Mouse (Mus musculus) CH12.LX (cell line): Measurements from ENCODE around the gene Fpr1. TPM values are rescaled to one million over a fixed set of nuclear protein-coding genes. Genes with fewer than 3 reads are reported as not detected.

Experiments
- DNase-seq: peaks from one replicate; pipeline ENCODE4 v3.0.0-alpha.2; 2013; ENCODE audit errors: extremely low read depth
- H3K27ac ChIP-seq: 2 replicates; pipeline ENCODE4 v1.5.1; 2012; ENCODE audit warnings: low read depth, mild to moderate bottlenecking, control low read depth, moderate library complexity; ENCODE audit not compliant: insufficient read depth
- H3K27me3 ChIP-seq: replicated peaks from 2 replicates; pipeline ENCODE3; 2012; ENCODE audit warnings: inconsistent platforms
- H3K36me3 ChIP-seq, 2 experiments: replicated peaks in 1 of 2; 2 replicates each; pipeline versions ENCODE3 to v1.6.1; 2012; ENCODE audit warnings: inconsistent platforms in 1 of 2, low read length in 1 of 2, mild to moderate bottlenecking in 1 of 2, mixed read lengths in 1 of 2, moderate library complexity in 1 of 2; ENCODE audit not compliant: control insufficient read depth in 1 of 2, insufficient read depth in 1 of 2
- H3K4me1 ChIP-seq, 2 experiments: 2 replicates each; pipeline ENCODE4 v1.6.1; 2012; ENCODE audit warnings: inconsistent platforms in 1 of 2, moderate library complexity in 1 of 2; ENCODE audit not compliant: insufficient read depth in 2 of 2, control insufficient read depth in 1 of 2
- H3K4me2 ChIP-seq: 2 replicates; pipeline ENCODE4 v1.6.1; 2012; ENCODE audit warnings: low read depth, mild to moderate bottlenecking, control low read depth; ENCODE audit not compliant: poor library complexity, insufficient read depth, severe bottlenecking
- H3K4me3 ChIP-seq, 3 experiments: fragments of 150-350 bp in 1 of 3; sonication (generic) in 1 of 3; replicated peaks in 1 of 3; 2 replicates each; pipeline versions ENCODE3 to v1.5.1; 2011 to 2012; ENCODE audit warnings: low read depth in 2 of 3, low read length in 2 of 3, mild to moderate bottlenecking in 2 of 3, moderate library complexity in 2 of 3, control low read depth in 1 of 3, improper control_type of control experiment in 1 of 3, inconsistent platforms in 1 of 3, mixed read lengths in 1 of 3; ENCODE audit not compliant: poor library complexity in 1 of 3
- H3K79me2 ChIP-seq: replicated peaks from 2 replicates; pipeline ENCODE4 v1.6.1; 2012; ENCODE audit warnings: mild to moderate bottlenecking, moderate library complexity; ENCODE audit not compliant: control insufficient read depth, poor library complexity, insufficient read depth, severe bottlenecking; ENCODE audit errors: extremely low read depth
- H3K9ac ChIP-seq: 2 replicates; pipeline ENCODE4 v1.6.1; 2012; ENCODE audit warnings: low read depth, mild to moderate bottlenecking, control low read depth, moderate library complexity; ENCODE audit not compliant: insufficient read depth
- H3K9me3 ChIP-seq: replicated peaks from 2 replicates; pipeline ENCODE3; 2012; ENCODE audit warnings: low read length, inconsistent platforms, mixed read lengths
- BHLHE40 ChIP-seq: IDR thresholded peaks from 2 replicates; pipeline ENCODE4 v1.6.1; 2011; ENCODE audit warnings: mild to moderate bottlenecking, low read depth, low read length, improper control_type of control experiment
- CHD2 ChIP-seq: IDR thresholded peaks from 2 replicates; pipeline ENCODE4 v1.6.1; 2011; ENCODE audit warnings: low read length, improper control_type of control experiment
- ELF1 ChIP-seq: IDR thresholded peaks from 2 replicates; pipeline ENCODE4 v1.6.1; 2014; ENCODE audit warnings: low read depth, mild to moderate bottlenecking, inconsistent platforms, low read length, improper control_type of control experiment
- EP300 ChIP-seq: IDR thresholded peaks from 2 replicates; pipeline ENCODE4 v1.6.1; 2011; ENCODE audit warnings: low read length, improper control_type of control experiment
- ETS1 ChIP-seq: conservative IDR thresholded peaks from 2 replicates; pipeline ENCODE4 v1.6.1; 2012; ENCODE audit warnings: low read depth, mild to moderate bottlenecking, inconsistent platforms, low read length, improper control_type of control experiment, moderate library complexity
- HCFC1 ChIP-seq: IDR thresholded peaks from 2 replicates; pipeline ENCODE4 v1.6.1; 2012; ENCODE audit warnings: low read depth, mild to moderate bottlenecking, inconsistent platforms, low read length, improper control_type of control experiment
- JUND ChIP-seq: conservative IDR thresholded peaks from 2 replicates; pipeline ENCODE4 v1.6.1; 2011; ENCODE audit warnings: low read depth, low read length, improper control_type of control experiment
- KAT2A ChIP-seq: IDR thresholded peaks from 2 replicates; pipeline ENCODE4 v1.6.1; 2012; ENCODE audit warnings: low read length, improper control_type of control experiment, inconsistent platforms; ENCODE audit not compliant: insufficient replicate concordance
- MAFK ChIP-seq: IDR thresholded peaks from 2 replicates; pipeline ENCODE4 v1.6.1; 2011; ENCODE audit warnings: low read length, improper control_type of control experiment; ENCODE audit not compliant: insufficient replicate concordance
- MAZ ChIP-seq: IDR thresholded peaks from 2 replicates; pipeline ENCODE4 v1.6.1; 2012; ENCODE audit warnings: low read depth, mild to moderate bottlenecking, inconsistent platforms, low read length, improper control_type of control experiment, moderate library complexity
- MEF2A ChIP-seq: IDR thresholded peaks from 2 replicates; pipeline ENCODE4 v1.6.1; 2014; ENCODE audit warnings: low read depth, mild to moderate bottlenecking, inconsistent platforms, low read length, improper control_type of control experiment, borderline replicate concordance
- NRF1 ChIP-seq: IDR thresholded peaks from 2 replicates; pipeline ENCODE4 v1.6.1; 2014; ENCODE audit warnings: low read depth, mild to moderate bottlenecking, inconsistent platforms, low read length, improper control_type of control experiment, moderate library complexity
- POLR2AphosphoS2 ChIP-seq: IDR thresholded peaks from 2 replicates; pipeline ENCODE4 v1.6.1; 2011; ENCODE audit warnings: low read depth, low read length, improper control_type of control experiment
- RAD21 ChIP-seq: IDR thresholded peaks from 2 replicates; pipeline ENCODE4 v1.6.1; 2011; ENCODE audit warnings: low read depth, mild to moderate bottlenecking, low read length, improper control_type of control experiment, moderate library complexity
- SIN3A ChIP-seq: IDR thresholded peaks from 2 replicates; pipeline ENCODE4 v1.6.1; 2012; ENCODE audit warnings: low read length, improper control_type of control experiment, inconsistent platforms
- SMC3 ChIP-seq: IDR thresholded peaks from 2 replicates; pipeline ENCODE4 v1.6.1; 2011; ENCODE audit warnings: low read depth, low read length, improper control_type of control experiment
- TBP ChIP-seq: conservative IDR thresholded peaks from 2 replicates; pipeline ENCODE4 v1.6.1; 2011; ENCODE audit warnings: low read depth, low read length, improper control_type of control experiment
- UBTF ChIP-seq: IDR thresholded peaks from 2 replicates; pipeline ENCODE4 v1.6.1; 2012; ENCODE audit warnings: low read depth, mild to moderate bottlenecking, inconsistent platforms, low read length, improper control_type of control experiment, moderate library complexity
- USF1 ChIP-seq: IDR thresholded peaks from 2 replicates; pipeline ENCODE4 v1.6.1; 2014; ENCODE audit warnings: low read depth, mild to moderate bottlenecking, inconsistent platforms, low read length, improper control_type of control experiment
- ZC3H11A ChIP-seq: IDR thresholded peaks from 2 replicates; pipeline ENCODE4 v1.6.1; 2012; ENCODE audit warnings: low read depth, mild to moderate bottlenecking, inconsistent platforms, low read length, improper control_type of control experiment
- ZKSCAN1 ChIP-seq: IDR thresholded peaks from 2 replicates; pipeline ENCODE4 v1.6.1; 2012; ENCODE audit warnings: low read depth, inconsistent platforms, low read length, improper control_type of control experiment, borderline replicate concordance
- ZMIZ1 ChIP-seq: IDR thresholded peaks from 2 replicates; pipeline ENCODE4 v1.6.1; 2012; ENCODE audit warnings: low read depth, mild to moderate bottlenecking, inconsistent platforms, low read length, improper control_type of control experiment
- dilution Hi-C: fragments of 300-500 bp; cut with MboI; formaldehyde crosslinking; loops from 2 replicates; pipeline ENCODE4 v1.14.3; 2020; ENCODE audit warnings: low sequenced_read_pairs; ENCODE audit not compliant: extremely low pct_unique_long_range_greater_than_20kb, extremely low pct_ligation_motif_present
- in situ Hi-C: fragments of 300-500 bp; cut with MboI; formaldehyde crosslinking; loops from 3 replicates; pipeline ENCODE4 v1.14.3; 2019; ENCODE audit warnings: low sequenced_read_pairs, low pct_ligation_motif_present, low pct_unique_long_range_greater_than_20kb, mixed read lengths
- polyA plus RNA-seq: library from polyadenylated mRNA; unstranded; fragments of >175 nt; gene quantifications from 2 replicates; pipeline ENCODE4 v1.2.1, GENCODE M21; 2012; ENCODE audit warnings: low read depth; ENCODE audit not compliant: insufficient read length
- total RNA-seq, 2 experiments: library from RNA; depleted of rRNA; stranded (reverse); fragments of 300-350 nt in 1 of 2; fragments of >200 nt in 1 of 2; gene quantifications; 2 replicates each; pipeline ENCODE4 v1.2.3; 2012 to 2014

The Fpr1 gene
- total and polyA plus RNA-seq, 3 experiments: not detected

DNA sequence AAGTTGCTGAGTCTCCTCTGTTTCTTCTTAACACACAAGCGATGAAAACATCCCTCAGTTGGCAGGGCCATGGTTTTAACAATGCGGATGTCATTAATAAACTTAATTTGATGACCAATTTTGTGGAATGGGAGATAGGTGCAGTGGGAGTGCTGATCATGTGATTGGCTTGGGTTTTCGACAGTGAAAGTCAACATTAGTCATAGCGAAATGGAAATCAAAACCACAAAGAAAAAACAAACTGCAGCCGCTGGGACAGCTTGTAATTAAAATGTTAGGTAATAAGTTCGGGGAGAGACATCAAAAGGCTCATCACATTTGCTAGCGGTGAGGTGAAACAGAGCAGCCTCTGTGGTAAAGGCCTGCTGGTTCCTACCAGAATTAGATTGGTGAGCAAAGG, 42.9 kb downstream of the Fpr1 start:
- H3K9ac ChIP-seq: no peak overlapping the region
- no peaks in the 10 kb centered on the region for H3K79me2 ChIP-seq
- no peak for TF ChIP-seq TBP
- no peak for TF ChIP-seq HCFC1
- TF ChIP-seq NRF1: no peak
- TF ChIP-seq ZKSCAN1: no peak
- no peak for TF ChIP-seq ZC3H11A
- no peak for TF ChIP-seq MAFK
- TF ChIP-seq BHLHE40: peak; percentile 39; the same call in 1 of the 2 replicates
- dilution Hi-C loops (no loop called here), in situ Hi-C loops (loop anchor here (10.0 kb wide), 1 partner anchor 76 kb away; no protein-coding TSS in a partner anchor)
- no peak overlapping the region for H3K4me2 ChIP-seq
- H3K4me3 ChIP-seq: no peak overlapping the region
- no peak overlapping the region for H3K27ac ChIP-seq
- peaks cover 0 to 22% of the 10 kb centered on the region in 2 experiments for H3K36me3 ChIP-seq
- peaks cover 3 to 17% of the 10 kb centered on the region in 2 experiments; a peak in 3 of 4 replicates for H3K4me1 ChIP-seq
- H3K27me3 ChIP-seq: no peaks in the 10 kb centered on the region
- H3K9me3 ChIP-seq: no peaks in the 10 kb centered on the region
- DNase-seq: no peak

DNA sequence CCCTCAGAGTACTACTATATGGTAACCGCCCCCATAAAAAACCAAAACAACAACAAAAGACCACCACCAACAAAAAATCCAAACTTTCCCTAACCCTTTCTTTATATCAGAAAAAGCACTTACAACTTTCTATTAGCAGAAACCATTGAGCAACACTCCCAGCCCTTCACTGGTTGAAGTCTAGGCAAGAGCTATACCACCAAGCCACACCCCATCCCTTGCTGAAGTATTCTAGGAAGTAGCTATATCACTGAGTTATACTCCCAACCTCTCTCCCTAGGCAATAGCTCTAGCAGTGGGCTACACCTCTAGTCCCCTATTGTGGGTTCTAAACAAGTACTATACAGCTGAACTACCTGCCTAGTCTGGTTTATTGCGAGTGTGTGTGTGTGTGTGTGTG, 44.5 kb downstream of the Fpr1 start:
- dilution Hi-C loops: no loop called here
- TF ChIP-seq EP300 (no peak), SIN3A (no peak), HCFC1 (no peak), RAD21 (no peak), TBP (no peak), JUND (no peak), KAT2A (no peak), NRF1 (no peak), ZC3H11A (no peak), CHD2 (no peak), MAZ (no peak), USF1 (no peak), UBTF (no peak), ETS1 (no peak), POLR2AphosphoS2 (no peak), ELF1 (no peak), MEF2A (no peak), MAFK (no peak), ZMIZ1 (no peak), SMC3 (no peak)
- H3K36me3 ChIP-seq: peaks cover 0 to 22% of the 10 kb centered on the region in 2 experiments
- peak overlapping the region in 1 of 3 experiments; percentile 74 for H3K4me3 ChIP-seq
- in situ Hi-C loops: no loop called here
- DNase-seq: no peak
- H3K27ac ChIP-seq: no peak overlapping the region
- H3K4me1 ChIP-seq: peaks cover 3 to 12% of the 10 kb centered on the region in 2 experiments; a peak in 3 of 4 replicates
- H3K79me2 ChIP-seq: no peaks in the 10 kb centered on the region
- H3K9me3 ChIP-seq: no peaks in the 10 kb centered on the region
- H3K27me3 ChIP-seq: peaks cover 1% of the 10 kb centered on the region
- no peak overlapping the region for H3K9ac ChIP-seq
- peak overlapping the region; percentile 79 for H3K4me2 ChIP-seq
